In genomic region chr9:107677819-107678526, GRCm38 (mm10) we compare ENCODE assay signal across 7 mouse cellular contexts. TPM values are rescaled to one million over a fixed set of nuclear protein-coding genes. Genes with fewer than 3 reads are reported as not detected.
DNase-seq lines count a peak whose midpoint lies in the region; ATAC-seq and TF ChIP-seq lines count a peak whose summit lies in the region.
"Not testable (repeated sequence)": the region's sequence is repeated elsewhere in the genome, so short reads cannot be mapped to it uniquely, and the experiment has no call there.

No protein-coding gene starts in this region.

- ATAC-seq in activated CD4-positive, CD25-positive, alpha-beta regulatory T cell, adult 4 months = peak; percentile 44

- TF ChIP-seq CTCF in gastrocnemius, adult 2 months (IDR thresholded peaks at IDR 0.05) = peak; percentile 69

- DNase-seq in cerebellum, postnatal 25 days = peak; percentile 68 to 87
- DNase-seq in gastrocnemius, adult 2 months = peak; percentile 64
- DNase-seq in kidney, adult 18-20 months = peak; percentile 74
- DNase-seq in left cerebral cortex, postnatal 25 days (ENCODE audit: low spot score in 2 of 2) = peak; percentile 78 to 86
- peak; percentile 87 for DNase-seq in mesoderm, embryonic 11.5 days (ENCODE audit: low read depth, low spot score)
- DNase-seq in spleen, adult 12 weeks (ENCODE audit: low spot score) = peak; percentile 42

- H3K27ac ChIP-seq in gastrocnemius, adult 2 months = not testable (repeated sequence)

- intact Hi-C loops in gastrocnemius, adult 2 months (cut with DNase I); left cerebral cortex, postnatal 25 days (cut with DNase I): not testable (repeated sequence)

- not testable (repeated sequence) for H3K4me3 ChIP-seq in gastrocnemius, adult 2 months

RNA-seq across cellular contexts. Expression of gene Gnat1, which starts 1.5 kb away (rescaled TPM):
- 1 to 10 TPM in 1 of 2 experiments, not detected in 1; 1.1 TPM for polyA plus RNA-seq in activated CD4-positive, CD25-positive, alpha-beta regulatory T cell, adult 4 months (2017; shearing (Covaris generic))
- not detected for total RNA-seq in gastrocnemius, adult 2 months (2021)
- under 1 TPM; 0.18 to 0.21 TPM for total RNA-seq in left cerebral cortex, postnatal 25 days (2021)

RNA-seq across cellular contexts. Expression of gene Slc38a3, which starts 8.6 kb away (rescaled TPM):
- not detected for polyA plus RNA-seq in activated CD4-positive, CD25-positive, alpha-beta regulatory T cell, adult 4 months (2017; shearing (Covaris generic))
- 10 to 100 TPM; 60.8 to 94.7 TPM for total RNA-seq in gastrocnemius, adult 2 months (2021)
- total RNA-seq in left cerebral cortex, postnatal 25 days (2021) = 10 to 100 TPM; 69.9 to 81.4 TPM

RNA-seq across cellular contexts. Expression of gene Sema3f, which starts 32.3 kb away (rescaled TPM):
- polyA plus RNA-seq in activated CD4-positive, CD25-positive, alpha-beta regulatory T cell, adult 4 months (2017; shearing (Covaris generic)) = not detected
- total RNA-seq in gastrocnemius, adult 2 months (2021) = 1 to 10 TPM; 6.3 to 9.2 TPM
- 10 to 100 TPM; 16.6 to 17.8 TPM for total RNA-seq in left cerebral cortex, postnatal 25 days (2021)

RNA-seq across cellular contexts. Expression of gene Gnai2, which starts 42.8 kb away (rescaled TPM):
- polyA plus RNA-seq in activated CD4-positive, CD25-positive, alpha-beta regulatory T cell, adult 4 months (2017; shearing (Covaris generic)) = 100 to 1,000 TPM; 176 to 181 TPM
- 10 to 100 TPM; 59.9 to 77.7 TPM for total RNA-seq in gastrocnemius, adult 2 months (2021)
- 100 to 1,000 TPM; 214 to 221 TPM for total RNA-seq in left cerebral cortex, postnatal 25 days (2021)
